Mouse (Mus musculus) ES-E14 (cell line): ENCODE data around the gene Rpl10a. TPM values are rescaled to one million over a fixed set of nuclear protein-coding genes. Genes with fewer than 3 reads are reported as not detected.

Source experiments
- DNase-seq: peaks from one replicate; pipeline ENCODE4 v3.0.0-alpha.2; 2013; ENCODE audit warnings: low read depth, low spot score
- H3K27ac ChIP-seq: 2 replicates; pipeline ENCODE4 v1.5.1; 2012; ENCODE audit warnings: low read depth, mild to moderate bottlenecking, low read length, moderate library complexity, mixed read lengths; ENCODE audit not compliant: poor library complexity, insufficient read depth, severe bottlenecking
- H3K36me3 ChIP-seq: 2 replicates; pipeline ENCODE4 v1.6.1; 2012; ENCODE audit warnings: mild to moderate bottlenecking, low read length, moderate library complexity, mixed read lengths; ENCODE audit not compliant: control insufficient read depth, poor library complexity, insufficient read depth, severe bottlenecking
- H3K4me1 ChIP-seq, 2 experiments: fragments of 150-350 bp in 1 of 2; sonication (generic) in 1 of 2; 2 replicates each; pipeline ENCODE4 v1.6.1; 2012; ENCODE audit warnings: low read length in 2 of 2, mild to moderate bottlenecking in 1 of 2, mixed read lengths in 1 of 2; ENCODE audit not compliant: control insufficient read depth in 2 of 2, insufficient read depth in 2 of 2, poor library complexity in 1 of 2
- H3K4me3 ChIP-seq, 2 experiments: fragments of 150-350 bp in 1 of 2; sonication (generic) in 1 of 2; 2 replicates each; pipeline ENCODE4 v1.5.1; 2012; ENCODE audit warnings: low read length in 2 of 2, low read depth in 1 of 2, mild to moderate bottlenecking in 1 of 2, mixed read lengths in 1 of 2; ENCODE audit not compliant: insufficient read depth in 1 of 2, poor library complexity in 1 of 2, severe bottlenecking in 1 of 2
- H3K9ac ChIP-seq: 2 replicates; pipeline ENCODE4 v1.6.1; 2012; ENCODE audit warnings: low read depth, mild to moderate bottlenecking, low read length, mixed read lengths; ENCODE audit not compliant: poor library complexity, insufficient read depth, severe bottlenecking
- H3K9me3 ChIP-seq: fragments of 150-350 bp; sonication (generic); 2 replicates; pipeline ENCODE4 v1.6.1; 2012; ENCODE audit warnings: low read depth, mild to moderate bottlenecking, low read length; ENCODE audit not compliant: control insufficient read depth, insufficient read depth
- CHD2 ChIP-seq: IDR thresholded peaks from 2 replicates; pipeline ENCODE4 v1.6.1; 2014; ENCODE audit warnings: mild to moderate bottlenecking, low read depth, low read length, inconsistent platforms
- HCFC1 ChIP-seq: IDR thresholded peaks from 2 replicates; pipeline ENCODE4 v1.6.1; 2012; ENCODE audit warnings: low read length, inconsistent platforms, borderline replicate concordance; ENCODE audit not compliant: insufficient read depth
- MAFK ChIP-seq: IDR thresholded peaks from 2 replicates; pipeline ENCODE4 v1.6.1; 2014; ENCODE audit warnings: mild to moderate bottlenecking, low read depth, low read length, inconsistent platforms; ENCODE audit not compliant: insufficient read depth
- ZC3H11A ChIP-seq: IDR thresholded peaks from 2 replicates; pipeline ENCODE4 v1.6.1; 2012; ENCODE audit warnings: low read depth, mild to moderate bottlenecking, inconsistent platforms, low read length, borderline replicate concordance
- ZNF384 ChIP-seq: IDR thresholded peaks from 2 replicates; pipeline ENCODE4 v1.6.1; 2012; ENCODE audit warnings: low read depth, low read length, inconsistent platforms
- in situ Hi-C, 2 experiments: fragments of 600-800 bp; cut with MboI; formaldehyde crosslinking; loops; one replicate each; pipeline ENCODE4 v1.15.1; 2025; ENCODE audit warnings: low sequenced_read_pairs in 2 of 2, inconsistent platforms in 1 of 2; ENCODE audit not compliant: unreplicated experiment in 2 of 2
- total RNA-seq: library from RNA; depleted of rRNA; stranded (reverse); fragments of 300-350 nt; gene quantifications from 2 replicates; pipeline ENCODE4 v1.2.3, GENCODE M21; 2012

Rpl10a gene
- total RNA-seq, 1 experiment, result 2,234 TPM

DNA sequence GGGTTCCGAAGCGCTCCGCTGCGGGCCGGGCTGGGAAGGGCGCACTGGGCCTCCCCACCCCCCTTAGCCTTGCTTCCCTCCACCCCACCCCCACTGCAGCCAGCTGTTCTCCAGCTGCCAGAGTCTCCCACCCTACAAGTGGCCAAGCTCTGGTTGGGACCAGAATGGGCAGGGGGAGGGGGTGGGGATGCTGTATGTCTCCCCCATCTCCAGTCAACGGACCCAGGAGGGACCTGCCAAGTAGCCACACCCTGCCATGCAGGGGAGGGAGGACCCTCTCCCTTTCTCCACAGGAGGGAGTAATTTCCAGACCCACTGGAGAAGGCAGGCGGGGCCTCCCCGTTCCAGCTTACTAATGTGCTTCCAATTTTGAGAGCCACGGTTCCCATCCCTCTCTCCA, 17.6 kb downstream of the Rpl10a start:
- H3K9ac ChIP-seq, result no peak overlapping the region

DNA sequence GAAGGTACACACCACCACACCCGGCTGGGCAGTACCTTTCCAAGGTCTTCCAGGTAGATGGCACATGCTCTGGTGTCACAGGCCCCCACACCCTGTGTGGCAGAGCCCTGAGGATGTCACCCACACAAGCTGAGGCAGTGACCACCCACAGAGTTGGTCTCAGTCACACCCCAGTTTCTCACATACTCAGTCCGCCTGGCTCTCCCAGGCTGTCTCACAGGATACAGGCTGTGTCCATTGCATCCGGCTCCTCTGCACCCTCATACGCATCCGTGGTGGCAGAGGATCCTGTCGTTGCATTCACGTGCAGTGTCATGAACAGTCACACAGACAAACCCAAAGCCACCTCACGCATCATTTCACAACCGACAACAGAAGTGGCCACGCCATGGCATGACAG, 19.1 kb downstream of the Rpl10a start:
- TF ChIP-seq CHD2 (no peak), ZNF384 (no peak), ZC3H11A (no peak), MAFK (no peak), HCFC1 (no peak)
- no peak overlapping the region for H3K4me3 ChIP-seq
- H3K27ac ChIP-seq, result no peak overlapping the region
- no peaks in the 10 kb centered on the region for H3K36me3 ChIP-seq
- in situ Hi-C loops, result no loop called here
- no peak overlapping the region for H3K9ac ChIP-seq
- peaks cover 3 to 59% of the 10 kb centered on the region in 2 experiments; a peak in 2 of 4 replicates for H3K4me1 ChIP-seq
- H3K9me3 ChIP-seq, result no peaks in the 10 kb centered on the region
- no peak for DNase-seq

More for the DNA sequence above, 17.6 kb downstream of the Rpl10a start:
- TF ChIP-seq ZNF384 (no peak), MAFK (no peak), ZC3H11A (no peak), CHD2 (no peak), HCFC1 (no peak)
- Histone ChIP-seq H3K4me3 (0 out of 4 replicates have a peak overlapping the region, but pooled peaks of 1 of the 2 experiments have one; percentile 16), H3K27ac (no peak overlapping the region), H3K9me3 (no peaks in the 10 kb centered on the region), H3K36me3 (no peaks in the 10 kb centered on the region), H3K4me1 (peaks cover 3 to 54% of the 10 kb centered on the region in 2 experiments; a peak in 2 of 4 replicates)
- in situ Hi-C loops, result no loop called here
- DNase-seq, result no peak

DNA sequence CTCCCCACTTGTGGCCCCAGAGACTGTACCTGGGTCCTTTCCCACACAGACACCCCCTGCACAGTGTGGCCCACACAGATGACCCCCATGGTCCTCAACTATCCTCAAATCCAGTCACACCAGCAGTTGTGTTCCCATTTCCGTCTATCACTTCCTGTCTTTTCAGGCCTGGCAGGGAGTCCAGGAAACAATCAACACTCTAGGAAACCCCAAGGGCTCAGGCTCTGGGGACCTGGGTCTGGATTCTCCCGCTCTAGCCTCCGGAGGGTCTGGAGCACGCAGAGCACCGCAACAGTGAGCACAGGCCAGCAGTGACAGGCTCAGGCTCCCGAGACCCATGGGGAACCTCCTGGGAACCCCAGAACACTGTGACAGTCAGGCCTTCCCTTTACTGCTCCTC, 19.9 kb downstream of the Rpl10a start:
- H3K9ac ChIP-seq, result no peak overlapping the region
- H3K9me3 ChIP-seq, result no peaks in the 10 kb centered on the region
- no peak for TF ChIP-seq MAFK
- TF ChIP-seq ZC3H11A, result no peak
- no peak for TF ChIP-seq HCFC1
- TF ChIP-seq ZNF384, result no peak
- TF ChIP-seq CHD2, result no peak
- in situ Hi-C loops, result no loop called here
- no peak for DNase-seq
- H3K27ac ChIP-seq, result no peak overlapping the region
- H3K4me1 ChIP-seq, result peaks cover 4 to 57% of the 10 kb centered on the region in 2 experiments; a peak in 2 of 4 replicates
- no peak overlapping the region for H3K4me3 ChIP-seq
- H3K36me3 ChIP-seq, result no peaks in the 10 kb centered on the region

DNA sequence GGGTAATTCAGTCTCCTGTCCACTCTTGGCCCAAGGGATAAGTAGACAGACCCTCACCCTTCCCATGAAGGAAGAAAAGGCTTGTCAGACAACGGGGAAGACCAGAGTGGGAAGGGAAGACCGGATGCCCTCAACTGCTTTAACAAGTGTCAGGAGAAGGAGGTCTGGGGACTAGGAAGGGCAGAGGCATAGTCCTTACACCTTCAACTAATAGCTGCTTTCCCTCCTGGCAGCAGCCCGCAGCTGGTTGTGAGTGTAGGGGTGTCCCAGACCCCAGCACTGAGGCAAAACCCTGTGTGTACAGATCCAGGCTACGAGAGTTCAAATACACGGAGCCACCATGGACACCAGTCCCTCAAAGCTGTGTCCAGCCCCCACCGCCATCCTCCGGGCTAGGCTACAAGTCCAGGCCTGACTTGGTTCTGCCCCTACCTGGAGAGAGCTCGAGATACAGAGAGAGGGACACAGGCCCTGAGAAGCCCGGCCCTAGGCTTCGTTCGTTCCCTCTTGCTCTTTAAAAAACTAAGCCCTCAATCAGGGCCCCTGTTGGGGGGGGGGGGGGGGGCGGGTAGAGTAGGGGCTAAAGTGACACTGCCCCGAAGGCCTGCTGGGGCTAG, 21.1 kb downstream of the Rpl10a start:
- no peak for DNase-seq
- H3K9ac ChIP-seq, result peak overlapping the region; percentile 47; the same call in 1 of the 2 replicates
- peak overlapping the region; percentile 73 to 93 for H3K4me3 ChIP-seq
- in situ Hi-C loops, result no loop called here
- H3K9me3 ChIP-seq, result no peaks in the 10 kb centered on the region
- no peak overlapping the region for H3K27ac ChIP-seq
- H3K36me3 ChIP-seq, result no peaks in the 10 kb centered on the region
- H3K4me1 ChIP-seq, result peaks cover 4 to 51% of the 10 kb centered on the region in 2 experiments; a peak in 2 of 4 replicates
- TF ChIP-seq ZC3H11A, result no peak
- no peak for TF ChIP-seq ZNF384
- no peak for TF ChIP-seq HCFC1
- TF ChIP-seq MAFK, result no peak
- no peak for TF ChIP-seq CHD2
